Mouse (Mus musculus) stomach, embryonic 14.5 days (tissue): ENCODE data around the gene Rapgef5. TPM values are rescaled to one million over a fixed set of nuclear protein-coding genes. Genes with fewer than 3 reads are reported as not detected.

Experiments used
- ATAC-seq: fragments of 200-750 bp; cut with Nextera tagmentation; 2 replicates; pipeline ENCODE4 v1.8.0; 2017; ENCODE audit warnings: low read depth, moderate TSS enrichment; ENCODE audit not compliant: insufficient number of reproducible peaks, insufficient read depth, low FRiP score
- H3K27ac ChIP-seq: fragments of 300-500 bp; sonication (generic); 2 replicates; pipeline ENCODE4 v1.5.1; 2014; ENCODE audit warnings: mild to moderate bottlenecking, low read length, moderate library complexity, mixed read lengths
- H3K27me3 ChIP-seq: fragments of 300-500 bp; sonication (generic); 2 replicates; pipeline ENCODE4 v1.6.1; 2014; ENCODE audit warnings: low read length, control low read depth, mixed read lengths; ENCODE audit not compliant: control insufficient read depth, insufficient read depth
- H3K36me3 ChIP-seq: fragments of 300-500 bp; sonication (generic); 2 replicates; pipeline ENCODE4 v1.6.1; 2014; ENCODE audit warnings: mild to moderate bottlenecking, control low read depth, low read length, moderate library complexity, mixed read lengths; ENCODE audit not compliant: control insufficient read depth, insufficient read depth
- H3K4me1 ChIP-seq: fragments of 300-500 bp; sonication (generic); 2 replicates; pipeline ENCODE4 v1.6.1; 2014; ENCODE audit warnings: low read length, control low read depth, mixed read lengths; ENCODE audit not compliant: control insufficient read depth, insufficient read depth
- H3K4me2 ChIP-seq: fragments of 300-500 bp; sonication (generic); replicated peaks from 2 replicates; pipeline ENCODE4 v1.6.1; 2014; ENCODE audit warnings: low read depth, low read length, control low read depth
- H3K4me3 ChIP-seq: fragments of 300-500 bp; sonication (generic); 2 replicates; pipeline ENCODE4 v1.5.1; 2014; ENCODE audit warnings: low read depth, low read length, control low read depth
- H3K9ac ChIP-seq: fragments of 300-500 bp; sonication (generic); replicated peaks from 2 replicates; pipeline ENCODE4 v1.6.1; 2014; ENCODE audit warnings: low read depth, mild to moderate bottlenecking, control low read depth, low read length, moderate library complexity, mixed read lengths
- H3K9me3 ChIP-seq: fragments of 300-500 bp; sonication (generic); 2 replicates; pipeline ENCODE4 v1.6.1; 2016; ENCODE audit warnings: low read depth, low read length, control low read depth; ENCODE audit not compliant: control insufficient read depth
- WGBS: fragments of 180-500 bp; shearing (Covaris S2); extraction: QIAGEN DNeasy Blood & Tissue Kit; methylation state at CpG from one replicate; pipeline ENCODE4 v1.1.7; 2014; 5-methylcytosine and 5-hydroxymethylcytosine counted together
- polyA plus RNA-seq: library from polyadenylated mRNA; unstranded; fragments of >200 nt; fragmentation: Nextera tagmentation; extraction: Ambion mirVana; gene quantifications from 2 replicates; pipeline ENCODE4 v1.2.1, GENCODE M21; 2014

The Rapgef5 gene
- polyA plus RNA-seq, 1 experiment from 2014 or later: 11.9 TPM

- H3K9me3 ChIP-seq: no peaks in the 10 kb centered on the region
- no peak overlapping the region for H3K27ac ChIP-seq
- no peaks in the 10 kb centered on the region for H3K27me3 ChIP-seq
- ATAC-seq: no peak
- H3K4me1 ChIP-seq: no peaks in the 10 kb centered on the region
- no peak overlapping the region for H3K9ac ChIP-seq
- 92% methylated on average over 7 of the region's 7 CpGs for WGBS
- H3K36me3 ChIP-seq: no peaks in the 10 kb centered on the region
- H3K4me3 ChIP-seq: no peak overlapping the region
- H3K4me2 ChIP-seq: no peak overlapping the region
These were observed 230.3 kb downstream of the Rapgef5 start for GRCm38 (mm10) chr12:117746611-117747010.

DNA sequence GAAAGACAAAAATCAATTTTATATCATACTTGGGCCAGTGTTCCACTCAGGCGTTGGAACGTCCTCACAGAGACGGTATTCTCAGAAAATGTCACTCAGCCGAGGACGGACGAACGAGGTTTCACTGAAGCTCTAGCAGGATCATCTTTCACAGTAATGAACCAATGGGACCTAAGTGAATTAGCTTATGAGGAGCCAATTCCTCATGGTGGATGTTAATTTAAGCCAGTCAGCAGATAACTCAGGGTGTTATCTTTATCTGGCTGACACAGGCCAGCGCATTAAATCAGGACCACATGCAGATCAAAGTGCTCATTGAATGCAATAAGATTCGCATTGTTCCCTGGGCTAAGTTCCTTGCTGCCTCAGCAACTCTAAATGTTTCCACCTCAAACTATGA lies 234.8 kb downstream of the Rapgef5 start:
- WGBS: 33% methylated on average over 9 of the region's 9 CpGs
- H3K4me1 ChIP-seq: no peaks in the 10 kb centered on the region; the same call in 1 of the 2 replicates
- no peaks in the 10 kb centered on the region for H3K9me3 ChIP-seq
- H3K27ac ChIP-seq: no peak overlapping the region; the same call in 1 of the 2 replicates
- no peak overlapping the region for H3K4me2 ChIP-seq
- H3K9ac ChIP-seq: no peak overlapping the region
- ATAC-seq: no peak
- H3K27me3 ChIP-seq: no peaks in the 10 kb centered on the region
- H3K36me3 ChIP-seq: no peaks in the 10 kb centered on the region
- H3K4me3 ChIP-seq: no peak overlapping the region

DNA sequence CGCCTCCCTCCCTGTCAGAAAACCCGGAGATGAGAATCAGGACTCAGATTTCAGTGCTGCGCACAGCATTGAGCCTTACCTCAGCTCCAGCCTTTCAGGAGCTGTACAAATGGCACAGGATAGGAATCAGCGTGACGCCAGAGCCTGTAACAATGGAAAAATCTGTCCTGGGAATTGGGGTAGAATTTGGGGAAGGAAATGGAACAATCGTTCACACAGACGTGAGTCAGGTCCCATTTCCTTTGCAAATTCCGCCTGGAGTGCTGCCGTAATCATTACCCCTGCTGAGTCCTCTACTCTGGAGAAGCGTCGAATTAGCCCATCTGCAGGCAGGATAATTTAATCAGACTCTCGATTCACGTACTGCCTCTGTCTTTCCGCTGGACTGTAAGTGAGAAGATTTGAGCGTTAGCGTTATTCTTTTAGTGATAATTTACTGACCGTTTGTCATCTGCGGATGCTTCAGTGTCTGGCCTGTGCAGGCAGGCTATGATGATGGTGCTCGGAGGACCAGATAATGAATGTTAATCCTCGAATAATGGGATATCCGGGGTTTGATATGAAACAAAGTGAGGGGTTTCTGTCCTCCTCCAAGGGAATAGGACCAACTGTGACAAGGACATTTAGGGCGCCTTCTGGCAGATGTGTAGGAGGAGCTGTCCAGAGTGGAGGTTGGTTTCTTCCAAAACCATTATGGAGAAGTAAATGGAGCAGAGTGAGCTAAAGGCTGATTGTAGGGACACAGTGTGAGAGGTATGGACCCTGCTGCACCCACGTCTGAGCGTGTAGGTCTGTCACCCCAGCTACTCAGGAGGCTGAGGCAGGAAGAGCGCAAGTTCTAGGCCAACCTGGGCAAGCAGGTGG lies 235.5 kb downstream of the Rapgef5 start:
- Histone ChIP-seq H3K27ac (peak overlapping the region; percentile 27; the same call in 1 of the 2 replicates), H3K4me2 (no peak overlapping the region; the same call in 1 of the 2 replicates), H3K9ac (no peak overlapping the region), H3K27me3 (no peaks in the 10 kb centered on the region), H3K4me3 (no peak overlapping the region), H3K4me1 (no peaks in the 10 kb centered on the region; the same call in 1 of the 2 replicates), H3K9me3 (no peaks in the 10 kb centered on the region), H3K36me3 (no peaks in the 10 kb centered on the region)
- WGBS: 46% methylated on average over 25 of the region's 25 CpGs
- ATAC-seq: 0 out of 2 replicates have a peak, but pooled peaks have one; percentile 35

DNA sequence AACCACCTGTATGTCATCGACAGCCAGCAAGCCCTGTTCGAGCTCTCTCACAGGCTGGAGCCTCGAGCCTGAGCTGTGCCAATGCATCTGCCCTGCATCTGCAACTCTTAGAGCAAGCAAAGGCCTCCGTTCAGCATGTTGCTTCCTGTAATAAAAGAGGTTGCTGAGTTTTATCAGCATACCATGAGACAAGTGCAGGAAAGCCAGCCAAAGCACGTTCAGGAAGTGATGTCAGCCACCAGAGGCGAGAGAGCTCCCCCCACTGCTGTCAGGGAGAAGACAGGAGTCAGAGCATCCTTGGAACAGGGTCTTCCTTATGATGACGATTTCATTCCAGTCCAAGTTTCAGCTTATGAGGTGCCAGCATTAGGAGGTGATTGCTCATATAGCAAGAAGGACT lies 239.7 kb downstream of the Rapgef5 start:
- no peak overlapping the region for H3K4me2 ChIP-seq
- H3K27ac ChIP-seq: no peak overlapping the region
- no peak overlapping the region for H3K9ac ChIP-seq
- no peaks in the 10 kb centered on the region for H3K36me3 ChIP-seq
- no peak for ATAC-seq
- no peaks in the 10 kb centered on the region; the same call in 1 of the 2 replicates for H3K4me1 ChIP-seq
- WGBS: 53% methylated on average over 7 of the region's 7 CpGs
- no peaks in the 10 kb centered on the region for H3K27me3 ChIP-seq
- H3K9me3 ChIP-seq: no peaks in the 10 kb centered on the region
- H3K4me3 ChIP-seq: no peak overlapping the region

DNA sequence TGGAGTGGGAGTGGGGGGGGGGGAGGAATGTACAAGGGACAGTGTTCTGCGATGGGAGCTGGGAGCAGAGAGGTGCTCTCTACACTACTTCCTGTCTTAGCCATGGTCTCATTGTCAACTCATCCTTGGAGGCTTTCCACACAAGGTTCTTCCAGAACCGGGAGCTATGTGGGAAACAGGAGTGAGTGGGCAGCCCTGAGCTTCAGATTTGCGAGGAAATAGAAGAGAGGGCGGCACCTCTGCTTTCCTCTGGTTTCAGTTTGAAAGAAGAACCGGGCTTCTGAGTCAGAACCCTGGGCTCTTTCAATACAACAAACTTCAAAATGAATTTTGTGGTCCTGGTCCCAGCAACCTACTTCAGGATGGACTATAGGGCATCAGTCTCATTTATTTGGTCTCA lies 244.1 kb downstream of the Rapgef5 start:
- 79% methylated on average over 5 of the region's 5 CpGs for WGBS
- Histone ChIP-seq H3K36me3 (no peaks in the 10 kb centered on the region), H3K4me1 (no peaks in the 10 kb centered on the region), H3K4me2 (no peak overlapping the region), H3K4me3 (no peak overlapping the region), H3K27me3 (no peaks in the 10 kb centered on the region), H3K27ac (no peak overlapping the region), H3K9ac (no peak overlapping the region), H3K9me3 (no peaks in the 10 kb centered on the region)
- no peak for ATAC-seq

- no peak for ATAC-seq
- no peak overlapping the region for H3K4me2 ChIP-seq
These were observed 244.6 kb downstream of the Rapgef5 start for GRCm38 (mm10) chr12:117760846-117761245.

GRCm38 (mm10) chr12:117761698-117762097 lies 245.4 kb downstream of the Rapgef5 start:
- Histone ChIP-seq H3K36me3 (no peaks in the 10 kb centered on the region), H3K4me1 (no peaks in the 10 kb centered on the region), H3K9ac (no peak overlapping the region), H3K27ac (no peak overlapping the region), H3K4me3 (no peak overlapping the region), H3K27me3 (no peaks in the 10 kb centered on the region), H3K9me3 (no peaks in the 10 kb centered on the region), H3K4me2 (no peak overlapping the region)
- no peak; the same call in 1 of the 2 replicates for ATAC-seq
- 57% methylated on average over 1 of the region's 1 CpGs for WGBS

More at GRCm38 (mm10) chr12:117760846-117761245, 244.6 kb downstream of the Rapgef5 start:
- Histone ChIP-seq H3K9me3 (no peaks in the 10 kb centered on the region), H3K9ac (no peak overlapping the region), H3K36me3 (no peaks in the 10 kb centered on the region), H3K4me1 (no peaks in the 10 kb centered on the region), H3K4me3 (no peak overlapping the region), H3K27ac (no peak overlapping the region), H3K27me3 (no peaks in the 10 kb centered on the region)

- 80% methylated on average over 3 of the region's 3 CpGs for WGBS
- H3K4me3 ChIP-seq: no peak overlapping the region
- H3K4me1 ChIP-seq: no peaks in the 10 kb centered on the region
- no peaks in the 10 kb centered on the region for H3K36me3 ChIP-seq
- no peaks in the 10 kb centered on the region for H3K27me3 ChIP-seq
- no peak overlapping the region for H3K27ac ChIP-seq
- H3K9me3 ChIP-seq: no peaks in the 10 kb centered on the region
- ATAC-seq: no peak
- H3K4me2 ChIP-seq: no peak overlapping the region
- no peak overlapping the region for H3K9ac ChIP-seq
These were observed 247.0 kb downstream of the Rapgef5 start for GRCm38 (mm10) chr12:117763247-117763646.
